Mouse (Mus musculus): ENCODE results near the gene E4f1. TPM values are rescaled to one million over a fixed set of nuclear protein-coding genes. Genes with fewer than 3 reads are reported as not detected.
"Not testable (repeated sequence)": the region's sequence is repeated elsewhere in the genome, so short reads cannot be mapped to it uniquely, and the experiment has no call there.

Gene E4f1
- polyA plus RNA-seq, 1 experiment from 2014 or later, result 41.9 TPM

GRCm38 (mm10) chr17:24446590-24446989 is 23.5 kb downstream of the E4f1 start:
- Histone ChIP-seq H3K27ac (no peak overlapping the region), H3K4me3 (no peak overlapping the region), H3K9ac (no peak overlapping the region), H3K4me1 (replicated peaks) (no peaks in the 10 kb centered on the region; the same call in 1 of the 2 replicates), H3K4me2 (no peak overlapping the region), H3K9me3 (no peaks in the 10 kb centered on the region), H3K27me3 (no peaks in the 10 kb centered on the region), H3K36me3 (peaks cover 98% of the 10 kb centered on the region)
- ATAC-seq (ENCODE audit: low FRiP score), result no peak
- WGBS, result 97% methylated on average over 8 of the region's 8 CpGs

GRCm38 (mm10) chr17:24443409-24443808 is 26.7 kb downstream of the E4f1 start:
- Histone ChIP-seq H3K9me3 (no peaks in the 10 kb centered on the region), H3K9ac (no peak overlapping the region), H3K4me1 (replicated peaks) (no peaks in the 10 kb centered on the region), H3K4me3 (no peak overlapping the region), H3K27me3 (no peaks in the 10 kb centered on the region), H3K27ac (no peak overlapping the region), H3K4me2 (no peak overlapping the region), H3K36me3 (peaks cover 98% of the 10 kb centered on the region)
- WGBS, result 89% methylated on average over 4 of the region's 4 CpGs
- ATAC-seq (ENCODE audit: low FRiP score), result no peak

DNA sequence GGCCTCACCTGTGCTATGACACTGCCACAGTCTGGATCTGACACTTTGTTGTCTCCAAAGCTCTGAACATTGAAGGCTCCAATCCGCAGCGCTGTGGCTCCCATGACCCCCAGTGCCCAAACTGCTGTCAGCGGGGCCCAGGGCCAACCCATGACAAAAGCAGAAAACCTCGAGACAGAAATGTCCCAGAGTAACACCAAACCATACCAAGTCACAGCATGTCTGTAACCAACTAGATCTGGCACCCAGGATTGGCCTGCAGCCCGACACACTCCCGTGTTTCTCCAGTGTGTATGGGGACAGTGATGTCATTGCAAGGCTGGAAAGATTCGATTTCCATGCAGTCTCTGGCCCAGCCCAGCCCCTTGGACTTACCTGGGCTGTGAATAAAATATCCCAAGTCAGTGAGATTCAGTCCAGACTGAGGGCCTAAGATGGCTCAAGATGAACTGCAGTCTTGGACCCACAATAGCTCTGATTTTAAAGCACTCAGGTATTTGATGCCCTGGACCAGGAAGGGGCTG is 27.4 kb downstream of the E4f1 start, which contains the start of gene Dnase1l2:
TSS of gene Dnase1l2 (minus strand) at position 474 of the 524 bp plus-strand sequence.
- WGBS, result 82% methylated on average over 7 of the region's 7 CpGs
- Histone ChIP-seq H3K9ac (no peak within 1 kb of the TSS), H3K4me1 (replicated peaks) (no peaks in the 10 kb centered on the region), H3K27ac (no peak within 1 kb of the TSS), H3K36me3 (peaks cover 96% of the 10 kb centered on the region), H3K27me3 (no peaks in the 10 kb centered on the region), H3K9me3 (no peaks in the 10 kb centered on the region), H3K4me3 (no peak within 1 kb of the TSS), H3K4me2 (no peak within 1 kb of the TSS)
- no peak for ATAC-seq (ENCODE audit: low FRiP score)

DNA sequence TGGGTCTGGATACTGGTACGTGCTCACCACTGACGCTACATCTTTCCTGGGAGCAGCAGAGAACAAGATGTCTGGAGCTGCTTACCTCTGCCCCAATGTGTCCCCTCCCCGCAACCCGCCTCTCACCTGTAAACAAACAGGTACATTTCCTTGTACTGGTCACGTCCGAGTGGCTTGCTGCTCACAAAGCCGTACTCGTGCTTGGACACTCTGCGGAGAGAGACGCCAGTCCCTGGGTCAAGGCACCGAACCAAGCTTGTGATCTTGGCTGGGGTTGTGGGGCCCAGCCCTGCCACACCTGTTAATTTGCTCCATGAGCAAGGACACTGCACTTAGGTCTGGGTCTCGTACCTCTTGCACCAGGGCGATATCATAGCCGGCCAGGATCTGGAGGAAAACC is 28.0 kb downstream of the E4f1 start:
- H3K4me3 ChIP-seq, result no peak overlapping the region

GRCm38 (mm10) chr17:24441148-24441547 is 29.0 kb downstream of the E4f1 start:
- WGBS, result 60% methylated on average over 2 of the region's 2 CpGs
- ATAC-seq (ENCODE audit: low FRiP score), result no peak

More for the DNA sequence above, 28.0 kb downstream of the E4f1 start:
- H3K9ac ChIP-seq, result no peak overlapping the region
- 92% methylated on average over 14 of the region's 14 CpGs for WGBS
- H3K27ac ChIP-seq, result no peak overlapping the region
- no peak for ATAC-seq (ENCODE audit: low FRiP score)
- no peaks in the 10 kb centered on the region for H3K4me1 ChIP-seq (replicated peaks)
- H3K36me3 ChIP-seq, result peaks cover 95% of the 10 kb centered on the region
- no peak overlapping the region for H3K4me2 ChIP-seq
- H3K9me3 ChIP-seq, result no peaks in the 10 kb centered on the region
- no peaks in the 10 kb centered on the region for H3K27me3 ChIP-seq

DNA sequence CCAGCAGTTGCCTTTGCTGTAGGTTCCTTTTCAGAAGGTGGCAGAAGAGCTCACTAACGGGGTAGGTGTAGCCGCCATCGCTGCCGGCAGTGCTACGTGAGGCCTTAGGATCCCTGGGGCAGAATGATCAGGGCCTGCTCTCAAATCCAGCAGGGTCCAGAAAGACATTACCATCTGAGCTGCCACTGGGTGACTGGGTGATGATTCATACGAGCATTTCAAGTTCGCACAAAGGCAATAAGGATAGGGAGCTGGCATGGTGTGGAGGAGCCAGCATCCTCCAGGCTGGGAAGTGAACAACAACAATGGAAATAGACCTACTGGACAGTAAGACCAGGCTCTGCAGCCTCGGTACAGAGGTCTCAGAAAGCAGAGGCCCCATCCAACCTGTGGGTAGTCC is 29.7 kb downstream of the E4f1 start:
- ATAC-seq (ENCODE audit: low FRiP score), result no peak
- no peak overlapping the region for H3K9ac ChIP-seq
- peaks cover 84% of the 10 kb centered on the region for H3K36me3 ChIP-seq
- H3K9me3 ChIP-seq, result no peaks in the 10 kb centered on the region
- H3K27me3 ChIP-seq, result no peaks in the 10 kb centered on the region
- 93% methylated on average over 8 of the region's 8 CpGs for WGBS
- H3K4me1 ChIP-seq (replicated peaks), result no peaks in the 10 kb centered on the region
- no peak overlapping the region for H3K4me2 ChIP-seq
- no peak overlapping the region for H3K4me3 ChIP-seq
- H3K27ac ChIP-seq, result no peak overlapping the region

More at GRCm38 (mm10) chr17:24441148-24441547, 29.0 kb downstream of the E4f1 start:
- H3K4me1 ChIP-seq (replicated peaks), result no peaks in the 10 kb centered on the region
- H3K9me3 ChIP-seq, result no peaks in the 10 kb centered on the region
- no peak overlapping the region for H3K27ac ChIP-seq
- no peak overlapping the region for H3K4me3 ChIP-seq
- H3K4me2 ChIP-seq, result no peak overlapping the region
- H3K36me3 ChIP-seq, result peaks cover 89% of the 10 kb centered on the region
- no peak overlapping the region for H3K9ac ChIP-seq
- no peaks in the 10 kb centered on the region for H3K27me3 ChIP-seq

DNA sequence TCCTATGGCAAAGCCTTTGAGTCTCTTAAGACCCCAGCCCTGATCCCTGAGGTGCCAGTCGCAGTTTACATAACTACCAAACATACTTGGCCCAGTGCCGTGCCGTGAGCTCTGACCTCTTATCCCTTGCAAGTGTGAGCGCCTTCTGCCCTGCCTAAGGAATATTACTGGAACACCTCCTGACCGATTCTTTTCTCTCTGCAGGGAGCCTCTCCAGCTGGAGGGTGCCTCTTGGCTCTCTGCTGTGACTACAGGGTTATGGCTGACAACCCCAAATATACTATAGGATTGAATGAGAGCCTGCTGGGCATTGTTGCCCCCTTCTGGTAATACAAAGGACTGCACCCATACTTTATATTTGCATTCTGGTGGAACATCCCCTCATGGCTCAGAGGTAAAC is 33.1 kb downstream of the E4f1 start:
- 68% methylated on average over 5 of the region's 5 CpGs for WGBS
- Histone ChIP-seq H3K4me1 (replicated peaks) (no peaks in the 10 kb centered on the region), H3K9ac (no peak overlapping the region), H3K4me2 (no peak overlapping the region), H3K27ac (no peak overlapping the region), H3K4me3 (no peak overlapping the region), H3K36me3 (peaks cover 63% of the 10 kb centered on the region), H3K27me3 (no peaks in the 10 kb centered on the region), H3K9me3 (no peaks in the 10 kb centered on the region)
- 0 out of 2 replicates have a peak, but pooled peaks have one; percentile 34 for ATAC-seq (ENCODE audit: low FRiP score)

- H3K27me3 ChIP-seq, result no peaks in the 10 kb centered on the region
- no peak overlapping the region for H3K4me3 ChIP-seq
- WGBS, result 86% methylated on average over 14 of the region's 14 CpGs
- H3K36me3 ChIP-seq, result peaks cover 21% of the 10 kb centered on the region
- 0 out of 2 replicates have a peak overlapping the region, but pooled peaks have one; percentile 14 for H3K9ac ChIP-seq
- no peak for ATAC-seq (ENCODE audit: low FRiP score)
- H3K9me3 ChIP-seq, result no peaks in the 10 kb centered on the region
- H3K27ac ChIP-seq, result no peak overlapping the region
- H3K4me1 ChIP-seq (replicated peaks), result peaks cover 35% of the 10 kb centered on the region
- no peak overlapping the region for H3K4me2 ChIP-seq
Observed at GRCm38 (mm10) chr17:24429201-24429983, 40.7 kb downstream of the E4f1 start.

GRCm38 (mm10) chr17:24427170-24427557 is 42.9 kb downstream of the E4f1 start:
- Histone ChIP-seq H3K4me1 (replicated peaks) (peaks cover 35% of the 10 kb centered on the region), H3K27ac (peak overlapping the region; percentile 96), H3K4me3 (peak overlapping the region; percentile 71), H3K9me3 (no peaks in the 10 kb centered on the region), H3K9ac (peak overlapping the region; percentile 88), H3K36me3 (peaks cover 30% of the 10 kb centered on the region), H3K4me2 (peak overlapping the region; percentile 63), H3K27me3 (no peaks in the 10 kb centered on the region)
- 0 out of 2 replicates have a peak, but pooled peaks have one; percentile 3 for ATAC-seq (ENCODE audit: low FRiP score)
- WGBS, result 10% methylated on average over 8 of the region's 8 CpGs

GRCm38 (mm10) chr17:24426471-24427169 is 43.5 kb downstream of the E4f1 start, which contains the start of gene Eci1:
TSS of gene Eci1 (plus strand) at chr17:24426641.
- peak within 1 kb of the TSS; percentile 71 for H3K4me3 ChIP-seq
- no peaks in the 10 kb centered on the region for H3K9me3 ChIP-seq
- peak; percentile 97 for ATAC-seq (ENCODE audit: low FRiP score)
- peaks cover 35% of the 10 kb centered on the region for H3K36me3 ChIP-seq
- peaks cover 35% of the 10 kb centered on the region for H3K4me1 ChIP-seq (replicated peaks)
- H3K27me3 ChIP-seq, result no peaks in the 10 kb centered on the region
- H3K27ac ChIP-seq, result peak within 1 kb of the TSS; percentile 96
- peak within 1 kb of the TSS; percentile 63 for H3K4me2 ChIP-seq
- under 1% methylated on average over 48 of the region's 48 CpGs for WGBS
- H3K9ac ChIP-seq, result peak within 1 kb of the TSS; percentile 88

DNA sequence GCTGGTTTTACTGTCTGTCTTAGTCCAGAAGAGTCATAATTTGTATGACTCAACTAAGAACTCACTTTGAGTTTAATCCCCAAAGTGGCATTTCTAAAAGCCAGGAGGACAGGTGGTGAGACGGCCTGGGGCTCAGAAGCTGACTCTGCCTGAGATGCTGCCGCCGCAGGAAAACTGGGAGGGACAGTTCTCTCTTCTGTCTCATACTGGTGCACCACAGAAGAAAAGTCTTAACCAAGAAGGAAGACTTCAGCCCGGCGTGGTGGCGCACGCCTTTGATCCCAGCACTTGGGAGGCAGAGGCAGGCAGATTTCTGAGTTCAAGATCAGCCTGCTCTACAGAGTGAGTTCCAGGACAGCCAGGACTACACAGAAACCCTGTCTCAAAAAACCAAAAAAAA is 44.2 kb downstream of the E4f1 start:
- H3K9ac ChIP-seq, result no peak overlapping the region
- peak overlapping the region; percentile 96 for H3K27ac ChIP-seq
- peaks cover 35% of the 10 kb centered on the region for H3K4me1 ChIP-seq (replicated peaks)
- peak; percentile 4; the same call in 1 of the 2 replicates for ATAC-seq (ENCODE audit: low FRiP score)
- H3K27me3 ChIP-seq, result no peaks in the 10 kb centered on the region
- no peaks in the 10 kb centered on the region for H3K9me3 ChIP-seq
- H3K4me3 ChIP-seq, result peak overlapping the region; percentile 71; the same call in 1 of the 2 replicates
- WGBS, result 96% methylated on average over 7 of the region's 7 CpGs
- H3K36me3 ChIP-seq, result peaks cover 42% of the 10 kb centered on the region
- peak overlapping the region; percentile 63 for H3K4me2 ChIP-seq

DNA sequence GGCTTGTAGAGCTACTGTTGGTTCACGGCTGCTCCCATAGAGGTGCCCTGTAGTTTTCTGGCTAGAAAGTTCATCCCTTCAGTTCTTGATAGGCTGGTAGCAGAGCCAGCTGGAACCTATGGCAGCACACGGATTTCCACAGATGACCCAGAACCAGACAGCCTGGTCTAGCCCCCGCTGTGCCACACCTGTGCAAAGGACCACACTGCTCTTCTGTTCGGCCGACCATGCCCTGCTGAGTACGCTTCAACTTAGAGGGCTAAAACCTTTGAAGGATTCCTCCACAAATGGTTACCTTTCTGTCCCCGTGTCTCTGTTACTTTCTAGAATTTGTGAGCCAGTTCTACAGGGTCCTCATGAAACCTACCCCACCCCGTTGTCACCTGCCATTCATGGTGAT is 44.8 kb downstream of the E4f1 start:
- peaks cover 31% of the 10 kb centered on the region for H3K4me1 ChIP-seq (replicated peaks)
- not testable (repeated sequence) for H3K4me2 ChIP-seq; H3K27ac ChIP-seq; H3K9ac ChIP-seq; H3K27me3 ChIP-seq; H3K9me3 ChIP-seq; H3K4me3 ChIP-seq; ATAC-seq (ENCODE audit: low FRiP score)
- H3K36me3 ChIP-seq, result peaks cover 48% of the 10 kb centered on the region
- WGBS, result 96% methylated on average over 6 of the region's 8 CpGs

Data from hindbrain, embryonic 13.5 days (tissue).